Mouse (Mus musculus) thymus, adult 2 months (tissue): ENCODE results near the gene Arhgef18.

Experiments
- CTCF ChIP-seq: fragments of 200-500 bp; IDR thresholded peaks from 2 replicates; pipeline ENCODE4 v1.5.1; 2012; ENCODE audit warnings: mild to moderate bottlenecking, control low read depth, low read length, moderate library complexity, borderline replicate concordance; ENCODE audit not compliant: control insufficient read depth, poor library complexity, insufficient read depth; ENCODE audit errors: extremely low read depth
- POLR2A ChIP-seq: fragments of 200-500 bp; IDR thresholded peaks from 2 replicates; pipeline ENCODE4 v1.6.1; 2012; ENCODE audit warnings: mild to moderate bottlenecking, low read length, control low read depth, moderate library complexity; ENCODE audit not compliant: control insufficient read depth, poor library complexity, insufficient read depth; ENCODE audit errors: extremely low read depth

DNA sequence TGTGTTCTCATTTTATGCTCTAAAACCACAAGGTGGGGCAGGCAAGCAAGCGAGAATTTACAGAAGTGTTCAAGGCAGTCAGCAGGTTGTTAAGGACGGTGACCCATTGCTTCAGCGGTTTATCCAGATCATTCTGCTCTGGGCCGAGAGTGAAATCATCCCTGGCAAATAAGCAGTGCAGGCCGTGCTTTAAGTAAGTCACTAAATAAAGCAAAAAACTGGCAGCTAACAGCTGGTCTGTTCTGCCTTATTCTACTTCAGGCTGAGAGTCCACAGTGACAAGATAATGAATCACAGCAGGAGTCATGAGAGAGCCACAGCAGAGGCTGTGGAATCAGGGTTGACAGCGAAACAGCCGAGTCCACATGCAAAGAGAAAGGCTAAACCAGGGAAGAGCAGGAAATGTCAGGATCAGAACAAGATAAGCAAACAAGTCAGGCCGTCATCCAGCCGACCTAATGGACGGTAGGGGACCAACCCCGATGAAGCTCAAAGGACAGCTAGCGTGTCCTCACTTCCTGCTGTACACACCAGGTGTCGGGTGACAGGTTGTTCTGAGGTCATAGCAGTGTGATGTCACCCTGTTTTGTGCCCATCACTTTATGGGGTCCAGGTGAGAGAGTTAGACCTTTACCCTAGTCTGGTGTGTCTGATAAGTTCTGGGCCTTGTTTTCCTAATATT is 44.5 kb upstream of the Arhgef18 start:
- TF ChIP-seq POLR2A (no peak), CTCF (no peak)
